In genomic region chr3:154652581-154653420, GRCm38 (mm10) we compare ENCODE assay signal across 9 mouse cellular contexts. TPM values are rescaled to one million over a fixed set of nuclear protein-coding genes. Genes with fewer than 3 reads are reported as not detected.
DNase-seq lines count a peak whose midpoint lies in the region; ATAC-seq and TF ChIP-seq lines count a peak whose summit lies in the region.
"Had no signal": no experiment of that assay in that cellular context is flagged by ENCODE, and none has a peak within 500 bp of the region (broad histone marks: within the 10 kb centered on the region; RNA-seq: fewer than 3 reads in every experiment).

No protein-coding gene starts in this region.

- no peaks in the 10 kb centered on the region for H3K36me3 ChIP-seq in forebrain, embryonic 15.5 days
- H3K36me3 ChIP-seq in intestine, embryonic 15.5 days = no peaks in the 10 kb centered on the region
- H3K36me3 ChIP-seq in midbrain, embryonic 12.5 days = no peaks in the 10 kb centered on the region

- intact Hi-C loops in gastrocnemius, adult 2 months (cut with DNase I) = no loop called here
- intact Hi-C loops in left cerebral cortex, postnatal 4 days (cut with DNase I) = loop anchor here (5.0 to 10.0 kb wide), 3 partner anchors 162 to 1912 kb away; partner anchors contain the start of genes Fpgt, Lrriq3 and Negr1

- peak; percentile 69 for TF ChIP-seq CTCF in gastrocnemius, adult 2 months (IDR thresholded peaks at IDR 0.05)

- peak overlapping the region; percentile 7; the same call in 1 of the 2 replicates for H3K9ac ChIP-seq in forebrain, embryonic 15.5 days (replicated peaks)
- H3K9ac ChIP-seq in intestine, embryonic 15.5 days = no peak overlapping the region
- no peak overlapping the region for H3K9ac ChIP-seq in midbrain, embryonic 12.5 days (replicated peaks)

- H3K9me3 ChIP-seq in forebrain, embryonic 15.5 days = no peaks in the 10 kb centered on the region
- no peaks in the 10 kb centered on the region for H3K9me3 ChIP-seq in intestine, embryonic 15.5 days
- no peaks in the 10 kb centered on the region for H3K9me3 ChIP-seq in midbrain, embryonic 12.5 days

- H3K4me2 ChIP-seq in forebrain, embryonic 15.5 days (replicated peaks) = no peak overlapping the region
- no peak overlapping the region for H3K4me2 ChIP-seq in intestine, embryonic 15.5 days (replicated peaks)
- no peak overlapping the region for H3K4me2 ChIP-seq in midbrain, embryonic 12.5 days (replicated peaks)

- no peaks in the 10 kb centered on the region for H3K27me3 ChIP-seq in forebrain, embryonic 15.5 days
- H3K27me3 ChIP-seq in intestine, embryonic 15.5 days (replicated peaks) = no peaks in the 10 kb centered on the region
- H3K27me3 ChIP-seq in midbrain, embryonic 12.5 days = no peaks in the 10 kb centered on the region

- WGBS in forebrain, embryonic 15.5 days = 40% methylated on average over 24 of the region's 24 CpGs
- WGBS in intestine, embryonic 15.5 days = 44% methylated on average over 24 of the region's 24 CpGs
- 46% methylated on average over 24 of the region's 24 CpGs for WGBS in midbrain, embryonic 12.5 days

- peaks cover 13% of the 10 kb centered on the region for H3K4me1 ChIP-seq in forebrain, embryonic 15.5 days
- no peaks in the 10 kb centered on the region for H3K4me1 ChIP-seq in intestine, embryonic 15.5 days (replicated peaks)
- H3K4me1 ChIP-seq in midbrain, embryonic 12.5 days = peaks cover 7% of the 10 kb centered on the region; the same call in 1 of the 2 replicates

- peak; percentile 43; the same call in 1 of the 2 replicates for ATAC-seq in cerebellum, adult (ENCODE audit: insufficient number of reproducible peaks, low FRiP score, low TSS enrichment)
- ATAC-seq in forebrain, embryonic 15.5 days (replicated peaks) = peak; percentile 83
- ATAC-seq in intestine, embryonic 15.5 days = peak; percentile 59; the same call in 1 of the 2 replicates
- peak; percentile 69 for ATAC-seq in midbrain, embryonic 12.5 days (ENCODE audit: low FRiP score, low read depth)

- H3K4me3 ChIP-seq in gastrocnemius, adult 2 months = no peak overlapping the region
- H3K4me3 ChIP-seq in forebrain, embryonic 15.5 days = no peak overlapping the region
- H3K4me3 ChIP-seq in intestine, embryonic 15.5 days (replicated peaks) = no peak overlapping the region
- H3K4me3 ChIP-seq in midbrain, embryonic 12.5 days = no peak overlapping the region

- DNase-seq in gastrocnemius, adult 2 months = peak; percentile 35
- DNase-seq in gastrocnemius, adult 8-10 months (ENCODE audit: low spot score in 2 of 2) = no peak
- DNase-seq in left cerebral cortex, postnatal 4 days = peak; percentile 82
- DNase-seq in testis, postnatal 14 days (ENCODE audit: low spot score) = peak; percentile 21

- H3K27ac ChIP-seq in gastrocnemius, adult 2 months = no peak overlapping the region
- 0 out of 2 replicates have a peak overlapping the region, but pooled peaks have one; percentile 24 for H3K27ac ChIP-seq in forebrain, embryonic 15.5 days (replicated peaks)
- H3K27ac ChIP-seq in intestine, embryonic 15.5 days = no peak overlapping the region
- H3K27ac ChIP-seq in midbrain, embryonic 12.5 days (replicated peaks) = no peak overlapping the region
- H3K27ac ChIP-seq: macrophage had no signal

RNA-seq across cellular contexts. Expression of gene Erich3, which starts 10.9 kb away (rescaled TPM):
- total RNA-seq in gastrocnemius, adult 2 months (2021) = under 1 TPM; 0.03 to 0.14 TPM
- total RNA-seq in gastrocnemius, adult 8-10 months (2022) = under 1 TPM in 3 of 4 experiments, not detected in 1; 0.13 to 0.47 (median 0.15) TPM
- polyA plus RNA-seq in forebrain, embryonic 15.5 days (2015; fragmentation: Nextera tagmentation; extraction: Ambion mirVana) = 1.2 and 1.8 TPM in 2 replicates
- polyA plus RNA-seq in intestine, embryonic 15.5 days (2015; fragmentation: Nextera tagmentation; extraction: Ambion mirVana) = 0.20 TPM in 2 replicates
- 1 to 10 TPM; 3.4 to 5.0 TPM for total RNA-seq in left cerebral cortex, postnatal 4 days (2021)
- polyA plus RNA-seq in midbrain, embryonic 12.5 days (2016; fragmentation: Nextera tagmentation; extraction: Ambion mirVana) = 0.77 and 1.7 TPM in 2 replicates
- polyA plus RNA-seq: macrophage had no signal

RNA-seq across cellular contexts. Expression of gene Tyw3, which starts 55.9 kb away (rescaled TPM):
- total RNA-seq in gastrocnemius, adult 2 months (2021) = 1 to 10 TPM; 2.6 to 3.2 TPM
- 1 to 10 TPM; 2.0 to 4.2 (median 2.6) TPM for total RNA-seq in gastrocnemius, adult 8-10 months (2022)
- 14.1 and 16.4 TPM in 2 replicates for polyA plus RNA-seq in forebrain, embryonic 15.5 days (2015; fragmentation: Nextera tagmentation; extraction: Ambion mirVana)
- 10.9 and 11.4 TPM in 2 replicates for polyA plus RNA-seq in intestine, embryonic 15.5 days (2015; fragmentation: Nextera tagmentation; extraction: Ambion mirVana)
- total RNA-seq in left cerebral cortex, postnatal 4 days (2021) = 1 to 10 TPM; 6.4 to 9.4 TPM
- 15.3 and 17.1 TPM in 2 replicates for polyA plus RNA-seq in midbrain, embryonic 12.5 days (2016; fragmentation: Nextera tagmentation; extraction: Ambion mirVana)

RNA-seq across cellular contexts. Expression of gene Cryz, which starts 56.3 kb away (rescaled TPM):
- total RNA-seq in gastrocnemius, adult 2 months (2021) = 10 to 100 TPM; 11.6 to 13.6 TPM
- 10 to 100 TPM; 12.6 to 14.9 (median 14.3) TPM for total RNA-seq in gastrocnemius, adult 8-10 months (2022)
- polyA plus RNA-seq in forebrain, embryonic 15.5 days (2015; fragmentation: Nextera tagmentation; extraction: Ambion mirVana) = 9.6 and 10.4 TPM in 2 replicates
- 27.5 and 29.7 TPM in 2 replicates for polyA plus RNA-seq in intestine, embryonic 15.5 days (2015; fragmentation: Nextera tagmentation; extraction: Ambion mirVana)
- 10 to 100 TPM in 1 of 2 experiments, 1 to 10 TPM in 1; 8.6 to 10.9 TPM for total RNA-seq in left cerebral cortex, postnatal 4 days (2021)
- polyA plus RNA-seq in midbrain, embryonic 12.5 days (2016; fragmentation: Nextera tagmentation; extraction: Ambion mirVana) = 15.1 and 17.4 TPM in 2 replicates

Comparison
In these comparisons a context has a peak if more than half of its experiments do, and no peak if none do; other contexts are left out.
1. DNase-seq: peak in gastrocnemius, adult 2 months (single experiment), left cerebral cortex, postnatal 4 days (single experiment) and testis, postnatal 14 days (single experiment); none in gastrocnemius, adult 8-10 months (0 of 2).
2. Peak in every context shown above with its lines, with median percentiles within 50 percentile points of each other: ATAC-seq.